Mouse (Mus musculus) layer of hippocampus, adult 9-11 months (tissue): ENCODE measurements at regions not wholly inside any gene's neighbourhood (a gene's known extent, or its start where the extent isn't known, plus 50 kb on each side); places are given as distances from the start of the nearest gene placed in this dataset.
"Not testable (repeated sequence)": the region's sequence is repeated elsewhere in the genome, so short reads cannot be mapped to it uniquely, and the experiment has no call there.

ENCODE experiments used
- DNase-seq: peaks from one replicate; pipeline ENCODE4 v3.0.0; 2022

GRCm38 (mm10) chr12:22951956-22952355, 828.1 kb downstream of the Gm10330 start:
- peak; percentile 5 for DNase-seq

- not testable (repeated sequence) for DNase-seq
Observed at GRCm38 (mm10) chr12:22906156-22906555, 873.9 kb downstream of the Gm10330 start.
